Mouse (Mus musculus) CD8-positive naive resting alpha-beta T cell, adult 2 months (primary cell): ENCODE measurements around the gene Scrn2.

ENCODE experiments used
- DNase-seq, 2 experiments: peaks; one replicate each; pipeline ENCODE4 v3.0.0; 2022; ENCODE audit warnings: low read depth in 2 of 2, low spot score in 2 of 2

Scrn2 gene

GRCm38 (mm10) chr11:97049492-97050085 lies 19.9 kb downstream of the Scrn2 start:
- DNase-seq: no peak

DNA sequence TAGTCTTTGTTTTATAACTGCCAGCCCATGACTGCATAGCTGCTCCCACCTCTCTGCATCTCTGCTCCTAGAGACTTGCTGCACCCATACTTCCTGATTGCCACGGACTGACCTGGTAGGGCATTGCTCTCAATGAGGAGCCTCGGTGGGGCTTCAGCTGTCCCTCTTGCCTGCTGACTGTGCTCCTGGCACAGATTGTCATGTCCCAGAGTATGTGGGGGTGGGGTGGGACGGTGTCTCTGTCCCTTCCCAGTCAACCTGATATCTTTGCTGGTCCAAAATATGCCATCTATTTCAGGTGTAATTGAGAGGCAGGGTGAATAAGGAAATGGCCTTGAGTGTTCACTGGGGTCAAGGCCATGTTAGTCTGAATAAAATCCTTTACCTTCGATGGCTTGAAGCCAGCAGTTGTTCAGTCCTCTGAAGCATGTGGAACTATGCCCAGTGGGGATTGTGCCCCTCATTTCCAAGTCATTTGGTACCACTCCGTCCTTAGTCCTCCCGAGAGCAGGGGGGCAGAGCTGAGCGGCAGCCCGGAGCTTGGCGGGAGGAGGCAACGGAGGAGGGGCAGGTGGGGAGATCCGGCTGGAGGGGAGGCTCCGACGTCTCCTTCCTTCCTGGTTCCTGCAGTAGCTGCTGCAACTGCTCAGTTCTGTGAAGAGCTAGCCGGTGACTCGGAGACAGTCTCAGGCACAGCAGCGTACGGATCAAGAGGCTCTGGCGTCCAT lies 20.6 kb downstream of the Scrn2 start, which contains the start of gene Osbpl7:
Osbpl7 (plus strand) TSS at position 413 of the 728 bp plus-strand sequence.
- peak; percentile 58 to 64 for DNase-seq

GRCm38 (mm10) chr11:97050944-97051586 lies 21.3 kb downstream of the Scrn2 start:
- no peak for DNase-seq

- DNase-seq: no peak
Measured at GRCm38 (mm10) chr11:97052219-97052646, 22.5 kb downstream of the Scrn2 start.

GRCm38 (mm10) chr11:97063274-97063920 lies 33.7 kb downstream of the Scrn2 start:
- DNase-seq: no peak

DNA sequence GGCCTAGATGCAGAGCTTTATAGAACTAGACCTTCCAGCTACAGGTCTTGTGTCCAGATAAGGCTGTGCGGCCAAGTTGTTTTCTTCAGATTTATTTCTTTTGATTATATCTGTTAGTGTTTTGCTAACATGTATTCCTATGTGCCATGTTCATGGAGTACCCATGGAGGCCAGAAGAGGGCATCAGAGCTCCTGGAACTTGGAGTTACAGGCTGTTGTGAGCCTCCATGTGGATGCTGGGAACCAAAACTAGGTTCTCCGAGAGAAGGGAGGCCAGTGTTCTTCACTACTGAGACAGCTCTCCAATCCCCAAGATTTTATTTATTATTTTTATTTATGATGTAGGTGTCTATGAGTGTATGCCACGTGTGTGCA lies 34.2 kb downstream of the Scrn2 start:
- DNase-seq: no peak

DNA sequence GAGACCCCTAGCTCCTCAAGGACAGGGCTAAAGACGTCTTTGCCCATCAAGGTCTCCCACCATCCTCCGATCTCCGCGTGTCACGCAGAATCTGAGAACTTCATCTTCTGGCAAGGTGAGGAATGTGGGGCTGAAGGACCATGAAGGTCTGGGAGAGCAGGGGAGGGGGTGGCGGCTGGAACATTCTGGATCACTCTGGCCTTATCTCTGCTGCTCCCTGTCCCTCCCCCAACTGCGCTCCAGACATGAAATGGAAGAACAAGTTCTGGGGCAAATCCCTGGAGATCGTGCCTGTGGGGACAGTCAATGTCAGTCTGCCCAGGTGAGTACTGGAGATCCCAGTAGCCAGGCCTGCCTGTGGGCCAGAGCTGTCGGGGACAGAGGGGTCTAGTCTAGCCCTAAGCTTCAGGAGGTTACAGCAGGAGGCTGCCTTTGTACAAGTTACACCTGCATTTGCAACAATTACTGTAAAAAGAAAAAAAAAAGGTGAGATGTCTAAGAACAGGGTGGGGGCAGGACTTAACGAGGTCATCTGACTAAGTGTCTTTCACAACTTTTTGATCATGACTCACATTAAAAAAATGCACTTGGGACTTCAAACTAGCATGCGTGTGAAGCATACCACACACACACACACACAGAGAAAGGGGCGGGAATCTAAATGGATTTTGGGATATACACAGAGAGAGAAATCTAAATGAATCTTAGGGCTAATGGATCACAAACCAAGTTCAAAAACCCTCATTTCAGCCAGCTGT lies 36.0 kb downstream of the Scrn2 start:
- no peak for DNase-seq

GRCm38 (mm10) chr11:97066656-97067360 lies 37.1 kb downstream of the Scrn2 start:
- no peak for DNase-seq

GRCm38 (mm10) chr11:97069333-97069732 lies 39.6 kb downstream of the Scrn2 start:
- DNase-seq: no peak

GRCm38 (mm10) chr11:97069770-97070169 lies 40.0 kb downstream of the Scrn2 start:
- DNase-seq: no peak

GRCm38 (mm10) chr11:97071129-97071528 lies 41.4 kb downstream of the Scrn2 start:
- no peak for DNase-seq

GRCm38 (mm10) chr11:97072533-97072932 lies 42.8 kb downstream of the Scrn2 start:
- DNase-seq: peak in 1 of 2 experiments; percentile 31

GRCm38 (mm10) chr11:97074235-97074634 lies 44.5 kb downstream of the Scrn2 start:
- DNase-seq: no peak

- DNase-seq: no peak
Measured at GRCm38 (mm10) chr11:97078751-97079150, 49.0 kb downstream of the Scrn2 start.

- DNase-seq: no peak
Measured at GRCm38 (mm10) chr11:97080291-97080690, 50.6 kb downstream of the Scrn2 start.

DNA sequence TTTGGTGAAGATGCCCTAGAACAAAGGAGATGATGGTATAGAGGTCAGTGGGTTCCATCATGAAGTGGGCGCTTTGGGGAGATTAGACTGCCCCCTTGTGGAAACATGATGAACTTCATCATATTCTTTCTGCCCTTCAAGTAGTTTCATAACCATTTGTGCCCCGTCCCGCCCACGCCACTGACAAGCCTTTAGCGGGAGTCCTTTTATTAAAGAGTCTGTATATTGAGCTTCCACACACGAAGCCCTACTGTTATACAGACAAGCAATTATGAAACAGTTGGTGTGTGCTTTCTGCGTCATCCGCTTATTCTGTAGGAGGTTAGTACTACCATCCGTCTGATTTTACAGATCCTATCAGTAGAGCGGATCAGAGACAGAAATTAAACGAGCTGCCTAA lies 53.2 kb downstream of the Scrn2 start:
- DNase-seq: peak; percentile 34 to 53
